Mouse (Mus musculus): ENCODE measurements at regions not wholly inside any gene's neighbourhood (a gene's known extent, or its start where the extent isn't known, plus 50 kb on each side); places are given as distances from the start of the nearest gene placed in this dataset.

DNA sequence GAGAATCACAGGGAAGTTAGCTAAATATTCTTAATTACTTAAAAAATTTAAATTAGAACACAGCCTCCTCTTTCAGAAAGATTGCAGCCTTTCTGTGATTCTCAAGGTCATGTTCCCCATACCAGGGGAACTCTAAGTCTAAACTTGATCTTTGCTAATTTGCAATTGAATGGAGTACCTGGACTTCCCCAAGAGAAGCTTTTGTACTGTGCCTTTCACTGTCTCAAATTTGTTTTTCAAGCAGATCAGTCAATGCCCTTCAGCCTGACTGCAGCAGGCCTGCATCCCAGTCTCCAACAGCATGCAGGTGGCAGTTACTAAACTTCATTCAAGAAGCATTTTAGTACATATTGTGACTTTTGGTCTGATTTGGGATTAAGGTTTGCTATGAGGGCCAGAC is 611.8 kb downstream of the Snca start:
- no peak for DNase-seq

DNA sequence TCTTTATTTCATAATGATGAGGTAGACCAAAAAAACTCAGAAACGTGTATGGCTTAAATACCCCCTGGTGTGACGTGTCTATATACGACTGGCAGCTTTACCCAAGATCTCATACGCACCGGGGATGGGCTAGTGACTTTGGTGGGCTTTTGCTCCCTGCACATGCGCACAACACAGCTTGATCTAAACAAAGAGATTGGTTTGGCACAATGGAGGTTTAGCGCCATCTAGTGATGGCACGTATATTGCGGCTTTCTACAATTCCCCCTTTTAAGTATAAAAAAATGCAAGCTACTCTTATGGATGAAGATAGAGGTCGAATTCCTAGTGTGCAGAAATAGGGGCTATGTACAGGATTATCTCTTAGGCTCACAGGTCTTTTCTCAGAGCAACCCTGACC is 628.1 kb downstream of the Snca start:
- DNase-seq, result peak; percentile 6
